In the genomic region with DNA sequence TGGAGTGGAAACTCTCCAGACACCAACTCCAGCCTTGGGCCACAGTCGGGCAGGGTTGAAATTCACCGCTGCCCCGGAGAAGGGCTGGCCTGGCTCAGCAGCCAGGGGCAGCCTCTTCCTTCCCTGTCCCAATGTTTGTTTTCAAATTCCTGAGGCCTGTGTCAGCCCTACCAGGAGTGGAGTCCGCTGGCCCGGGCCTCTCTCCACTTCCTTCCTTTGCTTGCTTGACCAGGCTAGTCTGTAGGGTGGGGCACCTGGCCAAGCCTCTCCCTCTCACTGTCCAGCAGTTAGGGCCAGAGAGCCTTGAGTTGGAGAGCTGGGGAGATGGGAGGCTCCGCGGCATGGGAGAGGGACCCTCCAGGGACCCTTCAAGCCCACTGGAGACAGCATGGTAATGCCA, we compare ENCODE assay signal across 8 mouse cellular contexts. TPM values are rescaled to one million over a fixed set of nuclear protein-coding genes. Genes with fewer than 3 reads are reported as not detected.
A peak's percentile ranks its signal among the peaks of the same experiment; 100 is the strongest.
DNase-seq lines count a peak whose midpoint lies in the region; ATAC-seq and TF ChIP-seq lines count a peak whose summit lies in the region.

No protein-coding gene starts in this region.

- H3K27ac ChIP-seq in forebrain, postnatal 0 days (ENCODE audit: low read depth, low read length) = peak overlapping the region; percentile 35; the same call in 1 of the 2 replicates
- no peak overlapping the region for H3K27ac ChIP-seq in forebrain, embryonic 13.5 days
- peak overlapping the region; percentile 82 for H3K27ac ChIP-seq in intestine, embryonic 16.5 days (ENCODE audit: low read length)
- peak overlapping the region; percentile 56; the same call in 1 of the 2 replicates for H3K27ac ChIP-seq in liver, embryonic 16.5 days (ENCODE audit: low read length)
- H3K27ac ChIP-seq in small intestine, adult 2 months (ENCODE audit: insufficient read depth, low read depth, low read length) = peak overlapping the region; percentile 85

- H3K27me3 ChIP-seq in forebrain, postnatal 0 days (ENCODE audit: insufficient read depth, low read length) = no peaks in the 10 kb centered on the region
- H3K27me3 ChIP-seq in forebrain, embryonic 13.5 days = no peaks in the 10 kb centered on the region
- no peaks in the 10 kb centered on the region for H3K27me3 ChIP-seq in intestine, embryonic 16.5 days (replicated peaks; ENCODE audit: control insufficient read depth, insufficient read depth, low read length)
- H3K27me3 ChIP-seq in liver, embryonic 16.5 days (ENCODE audit: control insufficient read depth, insufficient read depth, low read depth, low read length) = no peaks in the 10 kb centered on the region
- no peaks in the 10 kb centered on the region for H3K27me3 ChIP-seq in small intestine, adult 2 months (ENCODE audit: control insufficient read depth, insufficient read depth, low read length)

- TF ChIP-seq POLR2A in small intestine, adult 2 months (IDR thresholded peaks at IDR 0.05; ENCODE audit: low read depth, low read length) = peak; percentile 46; the same call in 1 of the 2 replicates

- WGBS in forebrain, postnatal 0 days = 69% methylated on average over 7 of the region's 7 CpGs
- WGBS in forebrain, embryonic 13.5 days = 73% methylated on average over 7 of the region's 7 CpGs
- WGBS in intestine, embryonic 16.5 days = 20% methylated on average over 7 of the region's 7 CpGs
- WGBS in liver, embryonic 16.5 days (ENCODE audit: insufficient replicate concordance) = 35% methylated on average over 7 of the region's 7 CpGs
- 29% methylated on average over 7 of the region's 7 CpGs for WGBS in small intestine, adult 2 months

- intact Hi-C loops in left cerebral cortex, postnatal 14 days (cut with DNase I) = no loop called here

- no peak for ATAC-seq in forebrain, postnatal 0 days
- no peak for ATAC-seq in forebrain, embryonic 13.5 days
- ATAC-seq in intestine, embryonic 16.5 days = peak; percentile 49
- ATAC-seq in liver, embryonic 16.5 days (ENCODE audit: low read depth) = peak; percentile 16

- no peaks in the 10 kb centered on the region for H3K4me1 ChIP-seq in forebrain, postnatal 0 days (ENCODE audit: insufficient read depth)
- H3K4me1 ChIP-seq in forebrain, embryonic 13.5 days = peaks cover 14% of the 10 kb centered on the region
- peaks cover 52% of the 10 kb centered on the region for H3K4me1 ChIP-seq in intestine, embryonic 16.5 days (ENCODE audit: control insufficient read depth, insufficient read depth, low read length)
- H3K4me1 ChIP-seq in liver, embryonic 16.5 days (ENCODE audit: control insufficient read depth, low read depth, low read length) = peaks cover 17% of the 10 kb centered on the region
- H3K4me1 ChIP-seq in small intestine, adult 2 months (ENCODE audit: control insufficient read depth, insufficient read depth, insufficient read length, low read length) = peaks cover 46% of the 10 kb centered on the region

- H3K4me3 ChIP-seq in forebrain, postnatal 0 days (ENCODE audit: low read depth, low read length) = no peak overlapping the region
- H3K4me3 ChIP-seq in forebrain, embryonic 13.5 days = no peak overlapping the region
- H3K4me3 ChIP-seq in intestine, embryonic 16.5 days (ENCODE audit: low read length) = no peak overlapping the region
- H3K4me3 ChIP-seq in liver, embryonic 16.5 days (ENCODE audit: low read depth, low read length) = no peak overlapping the region
- H3K4me3 ChIP-seq in small intestine, adult 2 months (ENCODE audit: low read depth, low read length) = no peak overlapping the region

- no peaks in the 10 kb centered on the region for H3K36me3 ChIP-seq in forebrain, postnatal 0 days (ENCODE audit: insufficient read depth)
- no peaks in the 10 kb centered on the region for H3K36me3 ChIP-seq in forebrain, embryonic 13.5 days (ENCODE audit: poor library complexity, severe bottlenecking)
- no peaks in the 10 kb centered on the region for H3K36me3 ChIP-seq in intestine, embryonic 16.5 days (ENCODE audit: control insufficient read depth, insufficient read depth, low read length)
- no peaks in the 10 kb centered on the region for H3K36me3 ChIP-seq in liver, embryonic 16.5 days (ENCODE audit: control insufficient read depth, insufficient read depth)
- H3K36me3 ChIP-seq in small intestine, adult 2 months (ENCODE audit: control insufficient read depth, insufficient read depth, low read length) = no peaks in the 10 kb centered on the region

- no peak overlapping the region for H3K4me2 ChIP-seq in forebrain, postnatal 0 days (ENCODE audit: low read depth)
- H3K4me2 ChIP-seq in forebrain, embryonic 13.5 days = no peak overlapping the region
- H3K4me2 ChIP-seq in intestine, embryonic 16.5 days (ENCODE audit: low read depth, low read length) = peak overlapping the region; percentile 4
- no peak overlapping the region for H3K4me2 ChIP-seq in liver, embryonic 16.5 days (ENCODE audit: low read depth, low read length)

- H3K9ac ChIP-seq in forebrain, postnatal 0 days = no peak overlapping the region
- no peak overlapping the region for H3K9ac ChIP-seq in forebrain, embryonic 13.5 days
- H3K9ac ChIP-seq in intestine, embryonic 16.5 days (ENCODE audit: low read depth, low read length) = peak overlapping the region; percentile 55
- H3K9ac ChIP-seq in liver, embryonic 16.5 days (ENCODE audit: low read depth, low read length) = no peak overlapping the region; the same call in 1 of the 2 replicates

- no peak for TF ChIP-seq CTCF in forebrain, postnatal 0 days (IDR thresholded peaks at IDR 0.05; ENCODE audit: low read depth)
- TF ChIP-seq CTCF in small intestine, adult 2 months (IDR thresholded peaks at IDR 0.05; ENCODE audit: extremely low read depth, insufficient read length, insufficient replicate concordance, low read depth, low read length) = no peak

- no peaks in the 10 kb centered on the region for H3K9me3 ChIP-seq in forebrain, postnatal 0 days (ENCODE audit: low read length)
- H3K9me3 ChIP-seq in forebrain, embryonic 13.5 days (replicated peaks) = no peaks in the 10 kb centered on the region
- H3K9me3 ChIP-seq in intestine, embryonic 16.5 days (ENCODE audit: control insufficient read depth, low read length) = no peaks in the 10 kb centered on the region
- H3K9me3 ChIP-seq in liver, embryonic 16.5 days (replicated peaks; ENCODE audit: control insufficient read depth, low read length) = no peaks in the 10 kb centered on the region

- no peak for DNase-seq in forebrain, postnatal 0 days
- peak; percentile 100 for DNase-seq in heart, adult 11 months
- DNase-seq in left cerebral cortex, postnatal 14 days (ENCODE audit: low spot score in 2 of 2) = no peak
- DNase-seq in retina, embryonic 14.5 days (ENCODE audit: low spot score) = no peak

RNA-seq across cellular contexts. Expression of a gene that starts 22.9 kb away (rescaled TPM):
- 1.2 and 1.4 TPM in 2 replicates for total RNA-seq in forebrain, postnatal 0 days (2014; rRNA removed)
- polyA plus RNA-seq in forebrain, postnatal 0 days (2015; fragmentation: Nextera tagmentation; extraction: Ambion mirVana) = 0.33 and 0.39 TPM in 2 replicates
- polyA plus RNA-seq in forebrain, embryonic 13.5 days (2015; fragmentation: Nextera tagmentation; extraction: Ambion mirVana) = 1.0 and 1.3 TPM in 2 replicates
- 7.6 and 8.5 TPM in 2 replicates for polyA plus RNA-seq in intestine, embryonic 16.5 days (2015; fragmentation: Nextera tagmentation; extraction: Ambion mirVana)
- 0.53 and 0.93 TPM in 2 replicates for polyA plus RNA-seq in liver, embryonic 16.5 days (2015; fragmentation: Nextera tagmentation; extraction: Ambion mirVana)
- polyA plus RNA-seq in small intestine, adult 2 months (2012; rRNA removed) = 28.3 and 86.3 TPM in 2 replicates
- 1 to 10 TPM; 2.2 to 2.7 TPM for total RNA-seq in left cerebral cortex, postnatal 14 days (2021)

RNA-seq across cellular contexts. Expression of a gene that starts 38.9 kb away (rescaled TPM):
- 0.95 and 1.6 TPM in 2 replicates for total RNA-seq in forebrain, postnatal 0 days (2014; rRNA removed)
- 0.52 and 0.90 TPM in 2 replicates for polyA plus RNA-seq in forebrain, postnatal 0 days (2015; fragmentation: Nextera tagmentation; extraction: Ambion mirVana)
- polyA plus RNA-seq in forebrain, embryonic 13.5 days (2015; fragmentation: Nextera tagmentation; extraction: Ambion mirVana) = 0.96 and 1.2 TPM in 2 replicates
- polyA plus RNA-seq in intestine, embryonic 16.5 days (2015; fragmentation: Nextera tagmentation; extraction: Ambion mirVana) = 15.0 and 15.1 TPM in 2 replicates
- 1.1 and 1.3 TPM in 2 replicates for polyA plus RNA-seq in liver, embryonic 16.5 days (2015; fragmentation: Nextera tagmentation; extraction: Ambion mirVana)
- 29.3 and 48.8 TPM in 2 replicates for polyA plus RNA-seq in small intestine, adult 2 months (2012; rRNA removed)
- 10 to 100 TPM in 1 of 2 experiments, 1 to 10 TPM in 1; 9.2 to 10.5 TPM for total RNA-seq in left cerebral cortex, postnatal 14 days (2021)

Comparison
In these comparisons a context has a peak if more than half of its experiments do, and no peak if none do; other contexts are left out.
1. ATAC-seq: peak in intestine, embryonic 16.5 days (single experiment) and liver, embryonic 16.5 days (single experiment); none in forebrain, postnatal 0 days (single experiment) and forebrain, embryonic 13.5 days (single experiment).